Mouse (Mus musculus): ENCODE results near the gene Pdk2. TPM values are rescaled to one million over a fixed set of nuclear protein-coding genes. Genes with fewer than 3 reads are reported as not detected.

The Pdk2 gene
- total RNA-seq (2022) = 100 to 1,000 TPM; 484 to 519 (median 495) TPM

- DNase-seq (ENCODE audit: low spot score in 2 of 2) = peak; percentile 93 to 97
Observed at GRCm38 (mm10) chr11:95041139-95041609, at the start of gene Pdk2. Gene Pdk2, minus strand, starts transcription at chr11:95041354.

GRCm38 (mm10) chr11:95088857-95089779 lies 48.0 kb upstream of the Pdk2 start:
- DNase-seq (ENCODE audit: low spot score in 2 of 2) = peak; percentile 24 to 41

- DNase-seq (ENCODE audit: low spot score in 2 of 2) = no peak
Observed at GRCm38 (mm10) chr11:95088286-95088685, 47.1 kb upstream of the Pdk2 start.

DNA sequence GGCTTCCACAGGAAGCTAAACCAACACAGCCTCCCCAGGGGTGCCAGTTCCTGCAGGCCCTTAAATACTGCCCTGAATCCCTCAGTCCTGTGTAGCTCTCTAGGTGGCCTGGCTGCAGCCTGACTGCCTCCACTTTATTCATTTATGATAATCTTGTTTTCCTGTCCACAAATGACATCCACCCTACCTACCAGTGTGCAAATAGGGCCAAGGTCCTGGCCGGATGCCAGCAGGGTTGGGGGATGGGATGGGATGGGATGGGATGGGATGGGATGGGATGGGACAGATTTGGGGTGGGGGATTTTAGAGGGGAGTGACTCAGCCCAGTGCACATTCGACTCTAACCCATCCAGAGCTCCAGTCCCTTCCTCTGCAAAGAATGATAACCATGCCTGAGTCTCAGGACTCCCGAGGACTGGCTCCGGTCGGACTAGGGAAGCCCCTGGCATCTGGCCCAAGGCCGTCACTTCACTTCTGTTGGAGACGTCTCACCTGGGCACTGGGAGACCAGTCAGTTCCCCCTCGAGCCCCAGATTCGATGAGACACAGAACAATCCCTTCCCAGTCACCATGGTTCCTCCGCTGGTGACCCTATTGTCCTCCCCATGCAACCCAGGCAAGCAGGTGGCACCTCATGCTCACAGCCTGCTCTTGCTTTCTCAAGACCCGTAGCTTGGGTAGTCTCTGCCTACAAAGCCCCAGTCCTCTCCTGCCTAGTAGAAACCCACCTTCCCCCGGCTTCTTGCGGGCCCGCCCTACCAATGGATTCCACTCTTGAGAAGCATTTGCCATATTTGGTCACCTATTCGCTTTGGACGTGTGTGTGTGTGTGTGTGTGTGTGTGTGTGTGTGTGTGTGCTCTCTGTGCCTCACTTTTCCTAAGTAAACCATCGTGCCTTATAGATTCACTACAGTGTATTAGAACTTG lies 46.4 kb upstream of the Pdk2 start:
- no peak for DNase-seq (ENCODE audit: low spot score in 2 of 2)

DNA sequence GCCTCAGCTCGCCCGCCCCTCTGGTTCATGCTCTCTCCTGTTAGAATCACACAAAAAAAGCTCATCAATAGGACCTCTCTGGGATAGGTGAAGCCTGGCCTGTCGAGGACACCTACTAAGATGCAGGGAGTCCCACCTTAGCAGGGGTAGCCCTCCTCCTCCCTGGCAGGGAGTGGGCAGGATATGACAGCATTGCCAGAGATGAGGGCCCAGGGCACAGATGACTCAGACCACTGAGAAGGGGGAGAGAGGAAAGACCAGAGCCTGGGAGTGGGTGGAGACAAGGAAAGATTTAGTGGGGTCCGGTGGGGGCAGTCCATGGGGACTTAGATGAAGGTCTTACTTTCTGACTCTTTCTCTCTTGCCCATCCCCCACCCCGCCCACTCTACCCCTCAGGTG lies 45.1 kb upstream of the Pdk2 start:
- DNase-seq (ENCODE audit: low spot score in 2 of 2) = no peak

DNA sequence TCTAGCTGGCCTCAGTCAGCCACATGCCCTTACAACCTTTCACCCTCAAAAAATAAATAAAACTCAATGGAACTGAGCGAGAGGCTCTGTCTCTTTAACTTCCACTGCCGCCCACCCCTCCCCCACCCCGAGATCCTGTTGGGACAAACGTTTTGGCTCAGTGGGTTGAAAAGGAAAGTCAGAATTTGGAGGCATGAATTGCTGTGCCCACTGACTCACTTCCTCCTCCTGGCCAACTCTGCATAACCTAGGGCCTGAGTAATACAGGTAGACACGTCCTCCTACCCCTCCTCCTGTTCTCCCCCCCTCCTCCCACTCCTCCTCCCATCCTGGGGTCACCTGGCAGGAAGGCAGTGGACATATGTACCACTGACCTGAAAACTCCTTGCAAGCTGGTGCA lies 44.6 kb upstream of the Pdk2 start:
- no peak for DNase-seq (ENCODE audit: low spot score in 2 of 2)

DNA sequence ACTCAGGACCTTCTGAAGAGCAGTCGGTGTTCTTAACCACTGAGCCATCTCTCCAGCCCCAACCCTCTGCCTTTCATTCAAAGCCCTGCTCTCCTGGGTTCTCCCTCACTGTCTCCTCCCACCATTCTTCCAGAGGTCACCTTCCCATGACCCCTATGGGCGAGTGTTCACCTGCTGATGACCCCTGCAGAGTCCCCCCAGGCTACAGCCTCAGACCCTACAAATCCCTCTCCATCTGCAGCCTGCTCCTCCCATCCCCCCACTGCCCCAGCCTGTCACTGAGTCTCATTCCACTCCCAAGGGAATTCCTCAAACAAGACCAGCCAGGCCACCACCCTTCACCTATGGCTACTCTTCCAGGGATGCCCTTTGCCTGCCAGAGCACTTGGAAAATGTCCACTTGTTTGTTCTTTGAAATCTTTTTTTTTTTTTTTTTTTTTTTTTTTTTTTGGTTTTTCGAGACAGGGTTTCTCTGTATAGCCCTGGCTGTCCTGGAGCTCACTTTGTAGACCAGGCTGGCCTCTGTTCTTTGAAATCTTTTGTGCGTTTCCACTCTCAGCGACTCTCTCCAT lies 43.7 kb upstream of the Pdk2 start:
- DNase-seq (ENCODE audit: low spot score in 2 of 2) = no peak

GRCm38 (mm10) chr11:95084175-95084574 lies 43.0 kb upstream of the Pdk2 start:
- DNase-seq (ENCODE audit: low spot score in 2 of 2) = no peak

GRCm38 (mm10) chr11:95082896-95083295 lies 41.7 kb upstream of the Pdk2 start:
- DNase-seq (ENCODE audit: low spot score in 2 of 2) = no peak

GRCm38 (mm10) chr11:95080783-95081182 lies 39.6 kb upstream of the Pdk2 start:
- no peak for DNase-seq (ENCODE audit: low spot score in 2 of 2)

GRCm38 (mm10) chr11:95079256-95079875 lies 38.2 kb upstream of the Pdk2 start:
- no peak for DNase-seq (ENCODE audit: low spot score in 2 of 2)

- DNase-seq (ENCODE audit: low spot score in 2 of 2) = no peak
Observed at GRCm38 (mm10) chr11:95077956-95078355, 36.8 kb upstream of the Pdk2 start.

GRCm38 (mm10) chr11:95076536-95077111 lies 35.5 kb upstream of the Pdk2 start, which contains the start of gene Itga3:
Gene Itga3, minus strand, starts transcription at chr11:95076801.
- peak in 1 of 2 experiments; percentile 21 for DNase-seq (ENCODE audit: low spot score in 2 of 2)

DNA sequence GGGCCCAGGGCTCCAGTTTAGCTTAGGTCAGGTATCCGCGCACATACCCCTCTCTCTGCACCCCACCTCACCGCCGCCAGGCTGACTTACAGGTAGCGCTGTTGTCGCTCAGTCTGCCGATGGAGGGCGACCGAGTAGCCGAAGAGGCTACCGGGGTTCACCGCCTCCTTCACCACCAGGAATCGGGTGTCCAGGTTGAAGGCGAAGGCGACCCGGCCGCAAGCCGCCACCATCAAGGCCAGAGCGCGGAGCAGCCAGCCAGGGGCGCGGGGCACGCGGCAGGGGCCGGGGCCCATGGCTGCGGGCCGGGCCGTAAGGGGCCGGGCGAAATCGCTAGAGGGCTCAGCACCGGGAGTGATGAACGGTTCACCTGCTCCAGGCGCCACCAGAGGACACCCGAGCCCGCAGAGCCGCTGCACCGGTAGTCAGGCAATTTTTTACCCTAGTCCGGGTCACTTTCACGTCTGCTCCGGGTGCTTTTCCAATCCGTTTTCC lies 34.9 kb upstream of the Pdk2 start:
- DNase-seq (ENCODE audit: low spot score in 2 of 2) = peak in 1 of 2 experiments; percentile 22

- DNase-seq (ENCODE audit: low spot score in 2 of 2) = no peak
Observed at GRCm38 (mm10) chr11:95075197-95076040, 34.3 kb upstream of the Pdk2 start.

DNA sequence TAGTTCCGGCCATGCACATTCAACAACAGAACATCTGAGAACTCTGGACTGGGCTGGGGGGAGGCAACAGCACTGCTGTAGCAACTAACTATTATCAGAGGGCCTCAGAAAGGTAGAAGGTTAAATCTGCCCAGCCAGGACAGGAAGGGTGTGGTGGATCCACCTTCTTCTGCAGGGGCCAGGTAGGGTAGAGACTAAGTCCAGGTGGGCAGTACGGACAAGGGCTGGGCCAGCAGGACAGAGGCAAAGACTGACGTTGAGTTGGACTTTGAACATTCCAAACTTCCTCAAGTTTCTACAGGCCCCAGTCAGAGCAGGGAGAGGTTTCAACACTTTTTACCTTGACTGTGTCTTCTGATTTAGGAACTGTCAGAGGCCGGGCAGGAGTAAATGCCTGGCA lies 33.5 kb upstream of the Pdk2 start:
- DNase-seq (ENCODE audit: low spot score in 2 of 2) = no peak

DNA sequence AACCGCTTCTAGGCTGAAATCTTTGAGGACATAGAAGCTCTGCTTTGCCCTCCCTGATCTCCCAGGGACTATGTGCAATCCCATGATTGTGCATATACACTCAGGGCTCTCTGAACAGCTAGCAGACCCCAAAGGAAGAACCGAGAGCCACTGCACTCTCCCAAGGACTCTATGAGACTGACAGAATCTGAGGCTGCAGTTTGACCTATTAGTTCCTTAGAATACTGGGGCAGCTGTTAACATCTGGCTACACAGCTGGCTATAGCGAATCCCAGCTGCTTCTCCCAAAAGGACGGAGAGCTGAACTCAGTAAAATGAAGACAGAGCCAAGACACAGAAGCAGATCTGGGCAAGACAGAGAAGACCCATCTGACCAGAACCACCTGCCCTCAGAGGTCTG lies 32.7 kb upstream of the Pdk2 start:
- DNase-seq (ENCODE audit: low spot score in 2 of 2) = no peak

DNA sequence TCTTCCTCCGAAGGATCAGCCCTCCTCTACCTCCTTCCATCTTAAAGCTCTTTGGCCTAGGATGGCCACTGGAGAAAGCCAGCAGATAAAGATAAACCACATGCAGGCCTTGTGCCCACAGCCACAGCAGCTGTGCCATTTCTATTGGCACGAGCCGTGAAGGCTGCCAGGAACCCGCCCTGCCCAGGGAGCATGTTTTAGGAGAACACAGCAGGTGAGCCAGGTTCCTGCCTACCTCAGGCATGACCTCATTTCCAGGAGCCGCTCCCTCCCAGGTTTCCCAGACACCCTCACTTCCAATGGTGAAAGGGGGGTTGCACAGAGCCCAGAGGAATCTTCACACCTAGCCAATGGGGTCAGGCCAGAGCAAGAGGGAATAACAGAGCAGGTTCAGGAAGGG lies 31.6 kb upstream of the Pdk2 start:
- DNase-seq (ENCODE audit: low spot score in 2 of 2) = peak in 1 of 2 experiments; percentile 31

DNA sequence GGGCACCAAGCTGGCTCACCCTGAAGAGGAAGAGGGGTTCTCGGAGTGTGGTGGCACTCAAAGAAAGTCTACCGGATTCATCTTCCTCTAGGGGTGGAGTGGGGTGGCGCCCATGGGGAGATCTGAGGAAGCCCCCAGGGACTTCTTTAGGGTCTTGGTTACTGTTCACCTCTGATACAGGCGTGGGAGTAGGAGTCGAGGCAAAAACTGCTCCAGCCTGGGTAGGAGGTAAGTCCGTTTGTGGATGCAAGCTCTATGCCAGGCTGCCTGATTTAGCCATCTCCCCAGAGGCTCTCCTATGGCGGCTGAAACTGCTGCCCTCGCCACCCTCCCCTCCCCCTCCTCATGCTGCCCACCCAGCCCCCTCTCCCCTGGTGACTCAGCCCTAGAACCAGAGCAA lies 31.0 kb upstream of the Pdk2 start:
- DNase-seq (ENCODE audit: low spot score in 2 of 2) = no peak

GRCm38 (mm10) chr11:95071266-95071665 lies 30.1 kb upstream of the Pdk2 start:
- peak in 1 of 2 experiments; percentile 29 for DNase-seq (ENCODE audit: low spot score in 2 of 2)

Data from gastrocnemius, adult 8-10 months (tissue).